Mouse (Mus musculus) liver, embryonic 11.5 days (tissue): ENCODE results near the gene Nfkb1. TPM values are rescaled to one million over a fixed set of nuclear protein-coding genes. Genes with fewer than 3 reads are reported as not detected.

Experiments used
- ATAC-seq: fragments of 200-750 bp; cut with Nextera tagmentation; replicated peaks from 2 replicates; pipeline ENCODE4 v1.8.0; 2017; ENCODE audit warnings: moderate number of reproducible peaks, mild to moderate bottlenecking, moderate TSS enrichment, moderate library complexity; ENCODE audit not compliant: low FRiP score
- DNase-seq: peaks from one replicate; pipeline ENCODE4 v3.0.0-alpha.2; 2017; ENCODE audit warnings: low spot score
- H3K27ac ChIP-seq: fragments of 300-500 bp; sonication (generic); 2 replicates; pipeline ENCODE4 v1.5.1; 2014; ENCODE audit warnings: mild to moderate bottlenecking, low read depth, low read length, control low read depth
- H3K27me3 ChIP-seq: fragments of 300-500 bp; sonication (generic); replicated peaks from 2 replicates; pipeline ENCODE4 v1.6.1; 2014; ENCODE audit warnings: low read length, mixed read lengths; ENCODE audit not compliant: control insufficient read depth, insufficient read depth
- H3K36me3 ChIP-seq: fragments of 300-500 bp; sonication (generic); 2 replicates; pipeline ENCODE4 v1.6.1; 2014; ENCODE audit warnings: mild to moderate bottlenecking, low read length, moderate library complexity, mixed read lengths; ENCODE audit not compliant: control insufficient read depth, insufficient read depth
- H3K4me1 ChIP-seq: fragments of 300-500 bp; sonication (generic); replicated peaks from 2 replicates; pipeline ENCODE4 v1.6.1; 2014; ENCODE audit warnings: low read length, mixed read lengths; ENCODE audit not compliant: control insufficient read depth, insufficient read depth
- H3K4me2 ChIP-seq: fragments of 300-500 bp; sonication (generic); 2 replicates; pipeline ENCODE4 v1.6.1; 2014; ENCODE audit warnings: mild to moderate bottlenecking, control low read depth, moderate library complexity
- H3K4me3 ChIP-seq: fragments of 300-500 bp; sonication (generic); 2 replicates; pipeline ENCODE4 v1.5.1; 2014; ENCODE audit warnings: low read depth, low read length, control low read depth
- H3K9ac ChIP-seq: fragments of 300-500 bp; sonication (generic); 2 replicates; pipeline ENCODE4 v1.6.1; 2014; ENCODE audit warnings: low read depth, low read length, control low read depth
- H3K9me3 ChIP-seq: fragments of 300-500 bp; sonication (generic); 2 replicates; pipeline ENCODE4 v1.6.1; 2016; ENCODE audit warnings: low read length, inconsistent platforms, mixed read lengths; ENCODE audit not compliant: control insufficient read depth
- WGBS: fragments of 180-500 bp; shearing (Covaris S2); extraction: QIAGEN DNeasy Blood & Tissue Kit; methylation state at CpG from one replicate; pipeline ENCODE4 v1.1.7; 2014; 5-methylcytosine and 5-hydroxymethylcytosine counted together
- polyA plus RNA-seq: library from polyadenylated mRNA; unstranded; fragments of >200 nt; fragmentation: Nextera tagmentation; extraction: Ambion mirVana; gene quantifications from 2 replicates; pipeline ENCODE4 v1.2.1, GENCODE M21; 2014

Nfkb1 gene
- polyA plus RNA-seq, 1 experiment from 2014 or later, result 27.8 TPM

GRCm38 (mm10) chr3:135605474-135605873 lies 85.9 kb downstream of the Nfkb1 start:
- H3K4me3 ChIP-seq, result no peak overlapping the region
- H3K9ac ChIP-seq, result no peak overlapping the region
- peaks cover 10% of the 10 kb centered on the region; the same call in 1 of the 2 replicates for H3K36me3 ChIP-seq
- WGBS, result 55% methylated on average over 4 of the region's 4 CpGs
- no peak overlapping the region for H3K27ac ChIP-seq
- DNase-seq (no peak), ATAC-seq (no peak)
- peaks cover 18% of the 10 kb centered on the region for H3K4me1 ChIP-seq
- no peak overlapping the region for H3K4me2 ChIP-seq
- H3K9me3 ChIP-seq, result no peaks in the 10 kb centered on the region
- H3K27me3 ChIP-seq, result no peaks in the 10 kb centered on the region

GRCm38 (mm10) chr3:135604626-135605417 lies 86.5 kb downstream of the Nfkb1 start:
- H3K9me3 ChIP-seq, result no peaks in the 10 kb centered on the region
- ATAC-seq (peak; percentile 24; the same call in 1 of the 2 replicates), DNase-seq (no peak)
- H3K36me3 ChIP-seq, result peaks cover 10% of the 10 kb centered on the region; the same call in 1 of the 2 replicates
- no peak overlapping the region for H3K27ac ChIP-seq
- no peak overlapping the region for H3K4me3 ChIP-seq
- no peaks in the 10 kb centered on the region for H3K27me3 ChIP-seq
- no peak overlapping the region for H3K9ac ChIP-seq
- 71% methylated on average over 10 of the region's 10 CpGs for WGBS
- H3K4me2 ChIP-seq, result no peak overlapping the region
- H3K4me1 ChIP-seq, result peaks cover 18% of the 10 kb centered on the region

- DNase-seq (no peak), ATAC-seq (no peak)
- no peaks in the 10 kb centered on the region for H3K9me3 ChIP-seq
- H3K4me2 ChIP-seq, result no peak overlapping the region
- peaks cover 18% of the 10 kb centered on the region for H3K4me1 ChIP-seq
- 63% methylated on average over 10 of the region's 10 CpGs for WGBS
- no peak overlapping the region for H3K27ac ChIP-seq
- H3K4me3 ChIP-seq, result no peak overlapping the region
- H3K27me3 ChIP-seq, result no peaks in the 10 kb centered on the region
- H3K9ac ChIP-seq, result no peak overlapping the region
- peaks cover 10% of the 10 kb centered on the region; the same call in 1 of the 2 replicates for H3K36me3 ChIP-seq
These were observed 88.6 kb downstream of the Nfkb1 start for GRCm38 (mm10) chr3:135602731-135603130.

GRCm38 (mm10) chr3:135598355-135598754 lies 93.0 kb downstream of the Nfkb1 start:
- 78% methylated on average over 3 of the region's 3 CpGs for WGBS
- no peak overlapping the region for H3K4me3 ChIP-seq
- no peak overlapping the region for H3K4me2 ChIP-seq
- peaks cover 10% of the 10 kb centered on the region for H3K4me1 ChIP-seq
- no peak overlapping the region for H3K27ac ChIP-seq
- H3K27me3 ChIP-seq, result no peaks in the 10 kb centered on the region
- H3K36me3 ChIP-seq, result peaks cover 13% of the 10 kb centered on the region; the same call in 1 of the 2 replicates
- no peak for DNase-seq
- no peak for ATAC-seq
- no peak overlapping the region for H3K9ac ChIP-seq
- H3K9me3 ChIP-seq, result no peaks in the 10 kb centered on the region

GRCm38 (mm10) chr3:135597014-135597413 lies 94.3 kb downstream of the Nfkb1 start:
- Histone ChIP-seq H3K27ac (no peak overlapping the region; the same call in 1 of the 2 replicates), H3K36me3 (peaks cover 13% of the 10 kb centered on the region; the same call in 1 of the 2 replicates), H3K4me2 (no peak overlapping the region), H3K4me3 (no peak overlapping the region), H3K9me3 (no peaks in the 10 kb centered on the region), H3K9ac (no peak overlapping the region), H3K4me1 (peaks cover 6% of the 10 kb centered on the region), H3K27me3 (no peaks in the 10 kb centered on the region)
- 57% methylated on average over 4 of the region's 4 CpGs for WGBS
- DNase-seq (no peak), ATAC-seq (no peak)

GRCm38 (mm10) chr3:135594238-135594917 lies 97.0 kb downstream of the Nfkb1 start:
- no peak for ATAC-seq
- WGBS, result 72% methylated on average over 21 of the region's 21 CpGs
- H3K4me2 ChIP-seq, result no peak overlapping the region
- no peaks in the 10 kb centered on the region for H3K27me3 ChIP-seq
- H3K4me1 ChIP-seq, result peaks cover 15% of the 10 kb centered on the region
- no peak overlapping the region for H3K9ac ChIP-seq
- DNase-seq, result no peak
- no peaks in the 10 kb centered on the region for H3K9me3 ChIP-seq
- no peak overlapping the region for H3K27ac ChIP-seq
- H3K36me3 ChIP-seq, result peaks cover 24% of the 10 kb centered on the region
- no peak overlapping the region for H3K4me3 ChIP-seq

GRCm38 (mm10) chr3:135592011-135592410 lies 99.3 kb downstream of the Nfkb1 start:
- Histone ChIP-seq H3K27ac (no peak overlapping the region), H3K36me3 (peaks cover 30% of the 10 kb centered on the region), H3K4me2 (no peak overlapping the region), H3K9ac (no peak overlapping the region), H3K4me1 (peaks cover 13% of the 10 kb centered on the region), H3K27me3 (no peaks in the 10 kb centered on the region), H3K4me3 (no peak overlapping the region), H3K9me3 (no peaks in the 10 kb centered on the region)
- 93% methylated on average over 4 of the region's 4 CpGs for WGBS
- ATAC-seq (no peak), DNase-seq (no peak)

GRCm38 (mm10) chr3:135591376-135591775 lies 100.0 kb downstream of the Nfkb1 start:
- peaks cover 13% of the 10 kb centered on the region for H3K4me1 ChIP-seq
- no peak overlapping the region for H3K4me3 ChIP-seq
- DNase-seq, result no peak
- H3K36me3 ChIP-seq, result peaks cover 31% of the 10 kb centered on the region
- no peak overlapping the region for H3K4me2 ChIP-seq
- no peak overlapping the region for H3K27ac ChIP-seq
- H3K27me3 ChIP-seq, result no peaks in the 10 kb centered on the region
- H3K9me3 ChIP-seq, result no peaks in the 10 kb centered on the region
- WGBS, result 79% methylated on average over 5 of the region's 5 CpGs
- no peak overlapping the region for H3K9ac ChIP-seq
- ATAC-seq, result no peak
